Mouse (Mus musculus) stomach, postnatal 0 days (tissue): ENCODE measurements at regions not wholly inside any gene's neighbourhood (a gene's known extent, or its start where the extent isn't known, plus 50 kb on each side); places are given as distances from the start of the nearest gene placed in this dataset.

Experiments
- CTCF ChIP-seq: IDR thresholded peaks from 2 replicates; pipeline ENCODE4 v1.5.1; 2016; ENCODE audit warnings: antibody characterized with exemption, low read depth, mild to moderate bottlenecking, moderate library complexity
- EP300 ChIP-seq: optimal IDR thresholded peaks from 2 replicates; pipeline ENCODE3; 2016; ENCODE audit warnings: antibody characterized with exemption

GRCm38 (mm10) chr13:117127116-117127728, 81.1 kb upstream of the Emb start:
- no peak for TF ChIP-seq EP300
- TF ChIP-seq CTCF: no peak
